Mouse (Mus musculus) kidney, postnatal 0 days (tissue): ENCODE data around the gene Basp1. TPM values are rescaled to one million over a fixed set of nuclear protein-coding genes. Genes with fewer than 3 reads are reported as not detected.

Experiments used
- ATAC-seq: fragments of 200-750 bp; cut with Nextera tagmentation; replicated peaks from 2 replicates; pipeline ENCODE4 v1.8.0; 2017; ENCODE audit warnings: low read depth, moderate number of reproducible peaks, moderate TSS enrichment, moderate library complexity; ENCODE audit not compliant: low FRiP score
- DNase-seq: peaks from one replicate; pipeline ENCODE4 v3.0.0-alpha.2; 2016; ENCODE audit warnings: low spot score
- H3K27ac ChIP-seq: fragments of 300-500 bp; sonication (generic); 2 replicates; pipeline ENCODE4 v1.5.1; 2014; ENCODE audit warnings: mild to moderate bottlenecking
- H3K27me3 ChIP-seq: fragments of 300-500 bp; sonication (generic); 2 replicates; pipeline ENCODE4 v1.6.1; 2014; ENCODE audit warnings: low read length, mixed read lengths; ENCODE audit not compliant: insufficient read depth
- H3K36me3 ChIP-seq: fragments of 300-500 bp; sonication (generic); 2 replicates; pipeline ENCODE4 v1.6.1; 2014; ENCODE audit warnings: low read length, mixed read lengths; ENCODE audit not compliant: insufficient read depth
- H3K4me1 ChIP-seq: fragments of 300-500 bp; sonication (generic); replicated peaks from 2 replicates; pipeline ENCODE4 v1.6.1; 2014; ENCODE audit warnings: antibody characterized with exemption, low read length, mixed read lengths; ENCODE audit not compliant: insufficient read depth
- H3K4me2 ChIP-seq: fragments of 300-500 bp; sonication (generic); 2 replicates; pipeline ENCODE4 v1.6.1; 2014; ENCODE audit warnings: mild to moderate bottlenecking, low read length, moderate library complexity, mixed read lengths
- H3K4me3 ChIP-seq: fragments of 300-500 bp; sonication (generic); replicated peaks from 2 replicates; pipeline ENCODE4 v1.5.1; 2014; ENCODE audit warnings: low read depth, low read length
- H3K9ac ChIP-seq: fragments of 300-500 bp; sonication (generic); 2 replicates; pipeline ENCODE4 v1.6.1; 2014; ENCODE audit warnings: low read depth, low read length
- H3K9me3 ChIP-seq: fragments of 300-500 bp; sonication (generic); replicated peaks from 2 replicates; pipeline ENCODE4 v1.6.1; 2016; ENCODE audit warnings: low read length, inconsistent platforms, mixed read lengths
- CTCF ChIP-seq: IDR thresholded peaks from 2 replicates; pipeline ENCODE4 v1.5.1; 2016; ENCODE audit warnings: antibody characterized with exemption, low read depth, mild to moderate bottlenecking, moderate library complexity
- WGBS: fragments of 180-500 bp; shearing (Covaris S2); extraction: QIAGEN DNeasy Blood & Tissue Kit; methylation state at CpG from one replicate; pipeline ENCODE4 v1.1.7; 2014; 5-methylcytosine and 5-hydroxymethylcytosine counted together
- polyA plus RNA-seq: library from polyadenylated mRNA; unstranded; fragments of >200 nt; fragmentation: Nextera tagmentation; extraction: Ambion mirVana; gene quantifications from 2 replicates; pipeline ENCODE4 v1.2.1, GENCODE M21; 2015

Gene Basp1
- polyA plus RNA-seq, 1 experiment from 2014 or later: 31.7 TPM

DNA sequence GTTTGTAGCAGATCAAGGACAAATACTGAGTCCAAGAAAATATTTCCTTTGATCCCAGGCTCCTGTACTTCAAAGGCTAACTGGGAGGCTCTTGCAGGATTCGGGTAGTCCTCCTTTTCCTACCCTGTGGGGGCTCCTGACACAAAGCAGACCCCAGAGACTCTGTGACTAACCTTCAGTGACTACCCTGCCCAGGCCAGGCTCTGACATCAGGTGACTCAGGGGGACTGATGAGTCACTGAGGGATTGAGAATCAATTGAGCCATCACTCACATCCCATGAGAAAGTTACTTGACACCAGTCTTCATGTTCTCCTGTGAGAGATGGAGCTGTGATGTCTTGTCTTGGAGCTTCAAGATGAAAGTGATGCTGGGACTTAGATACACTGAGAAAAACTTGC, 35.8 kb upstream of the Basp1 start:
- DNase-seq (no peak), ATAC-seq (no peak)
- Histone ChIP-seq H3K4me1 (peaks cover 11% of the 10 kb centered on the region; the same call in 1 of the 2 replicates), H3K9me3 (no peaks in the 10 kb centered on the region), H3K9ac (no peak overlapping the region), H3K4me3 (no peak overlapping the region), H3K27me3 (no peaks in the 10 kb centered on the region), H3K4me2 (no peak overlapping the region), H3K36me3 (no peaks in the 10 kb centered on the region), H3K27ac (no peak overlapping the region)
- TF ChIP-seq CTCF: no peak
- 37% methylated on average over 1 of the region's 1 CpGs for WGBS

DNA sequence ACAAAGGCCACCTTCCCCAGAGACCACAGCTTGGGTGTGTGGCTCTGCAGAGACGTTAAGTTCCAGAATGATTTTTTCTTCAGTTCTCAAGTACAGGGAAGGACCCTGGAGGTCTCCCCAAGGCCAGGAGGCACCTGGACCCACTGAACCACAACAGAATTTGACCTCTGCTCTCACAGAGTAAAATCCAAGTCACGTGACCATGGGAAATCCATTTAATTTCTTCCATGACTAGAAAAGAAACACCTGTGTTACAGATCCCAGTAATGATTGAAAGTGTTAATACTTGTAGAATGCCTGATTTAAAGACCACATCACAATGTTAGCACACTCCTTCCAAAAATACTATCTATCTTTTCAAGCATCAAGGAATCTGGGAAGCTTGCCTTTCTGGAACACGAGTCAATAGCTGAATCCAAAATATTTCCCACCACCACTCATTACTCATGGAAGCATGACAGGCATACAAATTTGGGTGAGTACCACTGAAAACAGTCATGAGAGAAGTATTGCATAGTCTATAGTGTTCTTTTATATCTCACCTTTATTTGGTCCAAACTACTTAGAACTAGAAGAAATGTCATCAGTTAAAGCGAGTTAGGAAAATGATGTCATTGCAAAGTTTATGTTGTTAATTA, 35.3 kb upstream of the Basp1 start:
- H3K36me3 ChIP-seq: no peaks in the 10 kb centered on the region
- H3K4me1 ChIP-seq: peaks cover 11% of the 10 kb centered on the region
- DNase-seq (no peak), ATAC-seq (no peak)
- H3K4me2 ChIP-seq: no peak overlapping the region
- H3K4me3 ChIP-seq: no peak overlapping the region
- no peaks in the 10 kb centered on the region for H3K9me3 ChIP-seq
- WGBS: 48% methylated on average over 4 of the region's 4 CpGs
- no peak for TF ChIP-seq CTCF
- no peak overlapping the region for H3K9ac ChIP-seq
- no peaks in the 10 kb centered on the region for H3K27me3 ChIP-seq
- H3K27ac ChIP-seq: no peak overlapping the region

DNA sequence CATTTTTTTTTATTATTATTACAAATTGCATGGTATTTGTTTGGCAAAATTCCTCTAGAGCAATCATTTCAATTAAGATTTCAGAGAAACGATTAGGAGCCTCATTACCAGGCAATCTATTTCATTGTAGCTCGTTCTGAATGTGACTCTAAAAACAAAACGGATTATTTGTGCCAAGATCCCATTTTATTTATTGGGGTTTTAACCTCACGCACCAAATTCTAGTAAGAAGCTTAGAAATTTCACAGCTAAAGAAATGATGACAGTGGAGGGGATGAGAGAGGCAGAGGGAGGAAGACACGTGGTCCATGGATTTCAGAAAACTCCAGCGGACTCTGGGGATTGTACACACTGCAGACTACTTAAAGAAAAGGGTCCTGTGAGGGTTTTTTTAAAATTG, 33.6 kb upstream of the Basp1 start:
- Histone ChIP-seq H3K4me1 (peaks cover 11% of the 10 kb centered on the region), H3K27ac (no peak overlapping the region), H3K9ac (no peak overlapping the region), H3K9me3 (no peaks in the 10 kb centered on the region), H3K27me3 (no peaks in the 10 kb centered on the region), H3K4me2 (no peak overlapping the region), H3K36me3 (no peaks in the 10 kb centered on the region), H3K4me3 (no peak overlapping the region)
- no peak for TF ChIP-seq CTCF
- 53% methylated on average over 6 of the region's 6 CpGs for WGBS
- DNase-seq (peak; percentile 69), ATAC-seq (no peak)

DNA sequence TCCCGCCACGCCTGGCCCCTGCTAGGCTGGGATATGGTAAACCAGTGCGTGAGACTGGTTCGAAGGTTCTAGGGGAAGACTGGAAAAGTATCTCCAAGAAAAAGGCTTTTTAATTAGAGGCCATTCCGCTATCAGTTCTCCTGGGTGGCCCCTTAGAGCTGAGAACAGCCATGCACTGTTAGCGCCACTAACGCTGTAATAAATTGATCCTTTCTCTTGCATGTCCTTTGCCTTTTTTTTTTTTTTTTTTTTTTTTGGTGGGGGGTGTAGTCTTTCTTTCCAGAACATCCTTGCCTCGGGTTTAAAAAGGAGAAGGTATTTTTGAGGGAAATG, 32.6 kb upstream of the Basp1 start:
- Histone ChIP-seq H3K4me2 (peak overlapping the region; percentile 48), H3K27me3 (no peaks in the 10 kb centered on the region)
- WGBS: 29% methylated on average over 8 of the region's 8 CpGs

DNA sequence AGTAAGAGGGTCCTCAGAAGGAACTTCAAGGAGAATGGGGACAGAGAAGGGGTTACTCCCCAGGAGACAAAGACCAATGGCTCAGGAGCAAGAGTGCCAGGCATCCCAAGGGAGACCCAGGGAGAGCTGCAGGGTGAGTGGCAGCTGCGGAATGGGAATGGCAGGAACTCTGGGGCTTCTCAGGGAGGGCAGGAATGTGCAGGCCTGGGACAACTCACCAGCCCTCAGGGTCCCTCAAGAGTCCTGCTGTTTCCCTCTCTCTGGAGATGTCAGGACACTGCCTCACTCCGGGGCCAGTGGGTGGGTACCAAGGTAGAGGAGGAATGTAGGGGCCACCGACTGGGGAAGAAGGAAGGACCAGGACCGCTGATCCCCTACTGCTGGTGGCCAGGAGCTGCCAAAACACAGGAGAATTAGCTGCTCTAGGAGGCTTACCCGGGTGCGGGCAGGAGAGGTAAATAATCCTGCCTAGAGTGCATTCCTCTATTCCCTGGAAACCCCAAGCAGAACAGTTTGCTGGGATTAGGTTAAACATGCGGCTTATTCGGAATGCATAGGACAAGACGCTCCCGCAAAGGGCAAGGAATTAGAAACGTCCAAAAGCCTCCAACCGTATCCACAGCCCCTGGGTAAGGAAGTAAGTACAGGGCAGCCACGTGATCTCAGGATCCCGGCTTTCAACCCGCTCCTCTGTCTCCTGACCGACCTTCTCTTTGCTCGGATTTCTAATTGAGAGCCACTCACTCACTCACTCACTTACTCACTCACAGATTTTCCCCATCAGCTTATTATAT, 32.0 kb upstream of the Basp1 start:
- H3K4me2 ChIP-seq: peak overlapping the region; percentile 48
- H3K9me3 ChIP-seq: no peaks in the 10 kb centered on the region
- H3K36me3 ChIP-seq: no peaks in the 10 kb centered on the region
- 12% methylated on average over 16 of the region's 17 CpGs for WGBS
- peak overlapping the region; percentile 5; the same call in 1 of the 2 replicates for H3K9ac ChIP-seq
- TF ChIP-seq CTCF: no peak
- H3K27me3 ChIP-seq: no peaks in the 10 kb centered on the region
- ATAC-seq (peak; percentile 51; the same call in 1 of the 2 replicates), DNase-seq (peak; percentile 72)
- H3K27ac ChIP-seq: no peak overlapping the region; the same call in 1 of the 2 replicates
- H3K4me1 ChIP-seq: peaks cover 16% of the 10 kb centered on the region
- H3K4me3 ChIP-seq: no peak overlapping the region

More for the DNA sequence above, 32.6 kb upstream of the Basp1 start:
- peak overlapping the region; percentile 5; the same call in 1 of the 2 replicates for H3K9ac ChIP-seq
- H3K27ac ChIP-seq: no peak overlapping the region; the same call in 1 of the 2 replicates
- H3K4me1 ChIP-seq: peaks cover 16% of the 10 kb centered on the region
- no peak for DNase-seq
- no peaks in the 10 kb centered on the region for H3K36me3 ChIP-seq
- ATAC-seq: no peak
- no peak overlapping the region for H3K4me3 ChIP-seq
- H3K9me3 ChIP-seq: no peaks in the 10 kb centered on the region
- TF ChIP-seq CTCF: no peak

DNA sequence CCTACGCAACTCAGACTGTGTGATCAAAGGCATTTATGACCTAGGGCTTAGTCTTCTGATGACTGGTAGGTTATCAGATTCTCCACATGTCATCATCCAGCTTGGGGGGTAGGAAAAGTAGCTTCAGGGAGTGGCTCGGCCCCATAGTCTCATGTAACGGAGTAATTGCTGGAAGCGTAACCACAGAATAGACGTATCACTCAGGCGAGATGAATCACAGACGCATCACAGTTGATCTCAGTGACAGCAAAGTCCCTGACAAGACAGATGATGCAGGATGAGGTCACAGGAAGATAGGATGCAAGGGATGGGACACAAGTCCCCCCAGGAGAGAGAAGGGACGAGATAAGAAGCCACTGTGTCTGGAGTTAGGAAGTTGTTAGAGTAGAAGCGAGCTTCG, 30.6 kb upstream of the Basp1 start:
- Histone ChIP-seq H3K9ac (no peak overlapping the region), H3K36me3 (no peaks in the 10 kb centered on the region), H3K4me1 (peaks cover 16% of the 10 kb centered on the region), H3K4me3 (no peak overlapping the region), H3K9me3 (no peaks in the 10 kb centered on the region), H3K4me2 (no peak overlapping the region), H3K27me3 (no peaks in the 10 kb centered on the region), H3K27ac (no peak overlapping the region)
- WGBS: 67% methylated on average over 10 of the region's 10 CpGs
- no peak for DNase-seq
- no peak for TF ChIP-seq CTCF
- ATAC-seq: no peak
